Mouse (Mus musculus) heart, embryonic 14.5 days (tissue): ENCODE data around the gene Zdhhc12. TPM values are rescaled to one million over a fixed set of nuclear protein-coding genes. Genes with fewer than 3 reads are reported as not detected.

ENCODE experiments used
- ATAC-seq: fragments of 200-750 bp; cut with Nextera tagmentation; 2 replicates; pipeline ENCODE4 v1.8.0; 2017; ENCODE audit warnings: low read depth, moderate TSS enrichment; ENCODE audit not compliant: insufficient number of reproducible peaks, insufficient read depth, low FRiP score
- H3K27ac ChIP-seq, 2 experiments: fragments of 200-500 bp in 1 of 2; fragments of 300-500 bp in 1 of 2; sonication (generic) in 1 of 2; replicated peaks in 1 of 2; 2 replicates each; pipeline ENCODE4 v1.5.1; 2012 to 2014; ENCODE audit warnings: low read depth in 2 of 2, low read length in 2 of 2, control low read depth in 1 of 2, mild to moderate bottlenecking in 1 of 2, mixed read lengths in 1 of 2; ENCODE audit not compliant: control insufficient read depth in 1 of 2, insufficient read depth in 1 of 2
- H3K27me3 ChIP-seq: fragments of 300-500 bp; sonication (generic); 2 replicates; pipeline ENCODE4 v1.6.1; 2014; ENCODE audit warnings: mild to moderate bottlenecking, low read length, control low read depth; ENCODE audit not compliant: control insufficient read depth, insufficient read depth
- H3K36me3 ChIP-seq: fragments of 300-500 bp; sonication (generic); 2 replicates; pipeline ENCODE4 v1.6.1; 2014; ENCODE audit warnings: mild to moderate bottlenecking, control low read depth, low read length, mixed read lengths; ENCODE audit not compliant: control insufficient read depth, insufficient read depth
- H3K4me1 ChIP-seq, 2 experiments: fragments of 200-500 bp in 1 of 2; fragments of 300-500 bp in 1 of 2; sonication (generic) in 1 of 2; 2 replicates each; pipeline ENCODE4 v1.6.1; 2012 to 2014; ENCODE audit warnings: low read length in 2 of 2, control low read depth in 1 of 2, mixed read lengths in 1 of 2; ENCODE audit not compliant: control insufficient read depth in 2 of 2, insufficient read depth in 2 of 2
- H3K4me2 ChIP-seq: fragments of 300-500 bp; sonication (generic); 2 replicates; pipeline ENCODE4 v1.6.1; 2014; ENCODE audit warnings: mild to moderate bottlenecking, low read length
- H3K4me3 ChIP-seq, 2 experiments: fragments of 200-500 bp in 1 of 2; fragments of 300-500 bp in 1 of 2; sonication (generic) in 1 of 2; 2 replicates each; pipeline ENCODE4 v1.5.1; 2012 to 2014; ENCODE audit warnings: low read length in 2 of 2, mild to moderate bottlenecking in 2 of 2, control low read depth in 1 of 2, low read depth in 1 of 2, moderate library complexity in 1 of 2; ENCODE audit not compliant: control insufficient read depth in 1 of 2, insufficient read depth in 1 of 2
- H3K9ac ChIP-seq: fragments of 300-500 bp; sonication (generic); 2 replicates; pipeline ENCODE4 v1.6.1; 2014; ENCODE audit warnings: mild to moderate bottlenecking, low read length
- H3K9me3 ChIP-seq: fragments of 300-500 bp; sonication (generic); 2 replicates; pipeline ENCODE4 v1.6.1; 2016; ENCODE audit warnings: low read length, control low read depth; ENCODE audit not compliant: control insufficient read depth
- WGBS: fragments of 180-500 bp; shearing (Covaris S2); extraction: QIAGEN DNeasy Blood & Tissue Kit; methylation state at CpG from one replicate; pipeline ENCODE4 v1.1.7; 2014; 5-methylcytosine and 5-hydroxymethylcytosine counted together
- polyA plus RNA-seq: library from polyadenylated mRNA; unstranded; fragments of >200 nt; fragmentation: Nextera tagmentation; extraction: Ambion mirVana; gene quantifications from 2 replicates; pipeline ENCODE4 v1.2.1, GENCODE M21; 2014

Zdhhc12 gene
- polyA plus RNA-seq, 1 experiment from 2014 or later: 38.5 TPM

DNA sequence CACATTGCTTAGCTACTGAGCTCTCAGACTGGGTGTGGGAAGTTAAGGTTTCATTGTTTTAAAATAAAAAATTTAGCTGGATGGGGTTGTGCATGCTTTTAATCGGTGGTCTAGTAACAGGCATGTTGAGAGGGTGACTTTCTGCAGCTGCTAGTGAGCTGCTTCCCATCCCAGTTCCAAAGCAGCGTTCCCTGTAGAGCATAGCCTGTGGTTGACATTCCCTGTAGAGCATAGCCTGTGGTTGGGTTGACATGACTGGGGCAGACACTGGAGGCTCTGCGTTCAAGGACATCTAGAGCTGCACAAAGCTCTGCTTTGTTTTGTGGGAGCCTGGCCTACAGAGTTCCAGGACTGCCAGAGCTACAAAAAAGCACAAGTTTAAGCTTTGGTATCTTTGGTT, 20.2 kb downstream of the Zdhhc12 start:
- 80% methylated on average over 3 of the region's 3 CpGs for WGBS
- no peaks in the 10 kb centered on the region for H3K9me3 ChIP-seq
- H3K36me3 ChIP-seq: peaks cover 48% of the 10 kb centered on the region
- H3K27ac ChIP-seq: no peak overlapping the region
- no peak for ATAC-seq
- H3K4me1 ChIP-seq: peaks cover 5 to 9% of the 10 kb centered on the region in 2 experiments
- H3K27me3 ChIP-seq: no peaks in the 10 kb centered on the region
- no peak overlapping the region for H3K9ac ChIP-seq
- H3K4me2 ChIP-seq: no peak overlapping the region
- H3K4me3 ChIP-seq: no peak overlapping the region

DNA sequence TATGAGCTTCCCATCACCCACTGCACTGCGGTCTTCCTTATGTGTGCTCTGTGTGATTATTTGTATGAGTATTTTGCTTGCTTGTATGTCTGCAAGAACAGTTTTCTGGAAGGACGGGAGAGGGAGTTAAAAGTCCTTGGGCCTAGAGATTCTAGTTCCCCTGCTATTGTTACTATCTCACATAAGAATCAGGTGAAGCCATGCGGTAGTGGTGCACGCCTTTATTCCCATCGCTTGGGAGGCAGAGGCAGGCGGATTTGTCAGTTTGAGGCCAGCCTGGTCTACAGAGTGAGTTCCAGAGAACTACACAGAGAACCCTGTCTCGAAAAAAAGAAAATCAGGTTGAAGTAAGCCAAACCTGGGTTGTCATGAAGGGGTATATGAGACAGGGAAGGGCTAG, 20.6 kb downstream of the Zdhhc12 start:
- Histone ChIP-seq H3K9ac (no peak overlapping the region), H3K4me3 (no peak overlapping the region), H3K4me2 (no peak overlapping the region), H3K27ac (no peak overlapping the region), H3K36me3 (peaks cover 52% of the 10 kb centered on the region), H3K9me3 (no peaks in the 10 kb centered on the region), H3K27me3 (no peaks in the 10 kb centered on the region), H3K4me1 (peaks cover 5 to 9% of the 10 kb centered on the region in 2 experiments)
- no peak for ATAC-seq
- 78% methylated on average over 7 of the region's 7 CpGs for WGBS

DNA sequence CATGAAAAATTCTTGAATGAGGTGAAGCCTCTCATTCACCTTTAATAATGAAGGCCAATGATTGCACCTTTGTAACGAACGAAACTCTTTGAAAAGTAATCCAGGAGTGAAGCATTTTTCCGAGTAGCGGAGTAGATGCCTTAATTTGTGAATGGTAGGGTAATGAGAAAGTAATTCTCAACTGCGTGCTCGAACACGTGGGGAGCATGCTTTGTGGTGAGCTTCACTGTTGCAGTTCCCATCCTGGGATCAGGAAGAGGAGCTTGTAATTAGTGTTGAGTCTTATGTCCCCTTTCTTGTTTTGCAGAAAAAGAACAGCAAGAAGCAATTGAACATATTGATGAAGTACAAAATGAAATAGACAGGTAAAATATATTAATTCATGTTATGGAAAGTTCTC, 25.5 kb downstream of the Zdhhc12 start:
- H3K9ac ChIP-seq: peak overlapping the region; percentile 99
- peak overlapping the region; percentile 31 to 100; a peak in 3 of 4 replicates for H3K4me3 ChIP-seq
- no peak overlapping the region for H3K27ac ChIP-seq
- H3K4me2 ChIP-seq: peak overlapping the region; percentile 88
- WGBS: 37% methylated on average over 7 of the region's 7 CpGs
- no peaks in the 10 kb centered on the region for H3K27me3 ChIP-seq
- H3K36me3 ChIP-seq: peaks cover 43% of the 10 kb centered on the region
- H3K4me1 ChIP-seq: peaks cover 12 to 32% of the 10 kb centered on the region in 2 experiments
- ATAC-seq: no peak
- no peaks in the 10 kb centered on the region for H3K9me3 ChIP-seq

GRCm38 (mm10) chr2:30067031-30067888, 26.2 kb downstream of the Zdhhc12 start:
- Histone ChIP-seq H3K27me3 (no peaks in the 10 kb centered on the region), H3K9ac (peak overlapping the region; percentile 99), H3K4me3 (peak overlapping the region; percentile 99 to 100), H3K9me3 (no peaks in the 10 kb centered on the region), H3K4me1 (peaks cover 14 to 32% of the 10 kb centered on the region in 2 experiments), H3K27ac (peak overlapping the region; percentile 98 to 100), H3K4me2 (peak overlapping the region; percentile 88), H3K36me3 (peaks cover 36% of the 10 kb centered on the region)
- peak; percentile 19 for ATAC-seq
- WGBS: under 1% methylated on average over 53 of the region's 69 CpGs

GRCm38 (mm10) chr2:30066046-30066901, 27.2 kb downstream of the Zdhhc12 start:
- H3K4me3 ChIP-seq: peak overlapping the region; percentile 99 to 100
- peaks cover 31% of the 10 kb centered on the region for H3K36me3 ChIP-seq
- peak overlapping the region; percentile 99 for H3K9ac ChIP-seq
- H3K27ac ChIP-seq: peak overlapping the region; percentile 98 to 100
- under 1% methylated on average over 56 of the region's 101 CpGs for WGBS
- no peaks in the 10 kb centered on the region for H3K27me3 ChIP-seq
- peak overlapping the region; percentile 88 for H3K4me2 ChIP-seq
- H3K9me3 ChIP-seq: no peaks in the 10 kb centered on the region
- peaks cover 16 to 32% of the 10 kb centered on the region in 2 experiments for H3K4me1 ChIP-seq
- peak; percentile 91 for ATAC-seq

DNA sequence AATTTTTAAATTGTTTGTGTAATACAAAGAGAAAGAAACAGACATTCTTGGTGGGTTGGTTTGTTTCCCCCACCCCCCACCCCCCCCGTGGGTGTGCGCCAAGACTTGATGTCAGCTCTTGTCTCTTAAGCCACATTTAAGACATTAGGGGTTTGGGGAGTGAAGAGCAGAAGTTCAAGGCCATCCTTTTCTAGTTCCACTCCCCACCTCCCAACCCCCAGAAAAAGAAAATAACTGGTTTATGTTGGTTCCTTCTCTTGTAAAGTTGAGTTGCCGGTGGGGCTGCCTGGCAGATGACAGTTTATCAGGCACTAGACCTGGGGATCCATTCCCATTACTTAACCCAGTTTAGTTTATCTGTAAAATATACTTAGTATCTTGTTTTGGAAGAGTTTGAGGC, 29.1 kb downstream of the Zdhhc12 start:
- H3K27ac ChIP-seq: peak overlapping the region in 1 of 2 experiments; percentile 96; a peak in 1 of 4 replicates
- H3K9ac ChIP-seq: peak overlapping the region; percentile 83
- no peak for ATAC-seq
- H3K4me2 ChIP-seq: peak overlapping the region; percentile 91
- 49% methylated on average over 3 of the region's 3 CpGs for WGBS
- H3K4me1 ChIP-seq: peaks cover 16 to 32% of the 10 kb centered on the region in 2 experiments
- H3K27me3 ChIP-seq: no peaks in the 10 kb centered on the region
- H3K4me3 ChIP-seq: no peak overlapping the region
- peaks cover 15% of the 10 kb centered on the region for H3K36me3 ChIP-seq
- no peaks in the 10 kb centered on the region for H3K9me3 ChIP-seq

DNA sequence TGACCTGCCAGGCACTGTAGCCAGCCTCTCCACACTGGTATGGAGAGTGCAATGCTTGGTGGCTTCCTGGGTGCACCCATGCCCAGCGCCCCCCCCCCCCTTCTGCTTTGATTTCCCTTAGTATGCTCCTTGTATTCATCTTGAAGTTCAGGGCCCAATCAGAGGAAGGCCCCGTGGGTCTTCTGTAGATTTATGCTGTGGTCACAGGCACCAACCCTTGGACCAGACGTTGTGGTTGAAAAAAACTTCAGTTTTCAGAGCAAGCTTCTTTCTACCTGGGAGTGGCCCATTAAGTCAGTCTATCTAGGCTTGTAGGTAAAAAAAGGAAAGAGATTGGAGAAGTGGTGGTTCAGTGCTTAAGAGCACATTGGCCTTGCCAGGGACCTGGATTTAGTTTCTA, 29.7 kb downstream of the Zdhhc12 start:
- H3K9ac ChIP-seq: peak overlapping the region; percentile 83
- WGBS: 22% methylated on average over 3 of the region's 3 CpGs
- H3K4me1 ChIP-seq: peaks cover 16 to 32% of the 10 kb centered on the region in 2 experiments
- peak overlapping the region; percentile 96 for H3K27ac ChIP-seq
- peak overlapping the region; percentile 91 for H3K4me2 ChIP-seq
- H3K4me3 ChIP-seq: peak overlapping the region; percentile 64 to 67; a peak in 3 of 4 replicates
- peaks cover 10% of the 10 kb centered on the region for H3K36me3 ChIP-seq
- no peaks in the 10 kb centered on the region for H3K27me3 ChIP-seq
- ATAC-seq: no peak
- no peaks in the 10 kb centered on the region for H3K9me3 ChIP-seq
